Mouse (Mus musculus): ENCODE data around the gene Usp7.

GRCm38 (mm10) chr16:8737666-8738541 is 54.2 kb downstream of the Usp7 start:
- TF ChIP-seq POLR2A (IDR thresholded peaks at IDR 0.05; ENCODE audit: borderline replicate concordance, low read depth, low read length) = no peak
- TF ChIP-seq CTCF (IDR thresholded peaks at IDR 0.05; ENCODE audit: low read depth, low read length) = no peak
